Mouse (Mus musculus) intestine, embryonic 14.5 days (tissue): ENCODE measurements around the gene Cops3. TPM values are rescaled to one million over a fixed set of nuclear protein-coding genes. Genes with fewer than 3 reads are reported as not detected.
"Not testable (repeated sequence)": the region's sequence is repeated elsewhere in the genome, so short reads cannot be mapped to it uniquely, and the experiment has no call there.

Experiments
- ATAC-seq: fragments of 200-750 bp; cut with Nextera tagmentation; replicated peaks from 2 replicates; pipeline ENCODE4 v1.8.0; 2017; ENCODE audit warnings: low read depth, moderate number of reproducible peaks, moderate TSS enrichment, moderate library complexity; ENCODE audit not compliant: low FRiP score, low TSS enrichment
- DNase-seq: peaks from one replicate; pipeline ENCODE4 v3.0.0-alpha.2; 2018; ENCODE audit warnings: low spot score
- H3K27ac ChIP-seq: fragments of 300-500 bp; sonication (generic); 2 replicates; pipeline ENCODE4 v1.5.1; 2014; ENCODE audit warnings: low read depth, mild to moderate bottlenecking, control low read depth
- H3K27me3 ChIP-seq: fragments of 300-500 bp; sonication (generic); replicated peaks from 2 replicates; pipeline ENCODE4 v1.6.1; 2014; ENCODE audit warnings: low read length, control low read depth; ENCODE audit not compliant: control insufficient read depth, insufficient read depth
- H3K36me3 ChIP-seq: fragments of 300-500 bp; sonication (generic); 2 replicates; pipeline ENCODE4 v1.6.1; 2014; ENCODE audit warnings: low read length, control low read depth; ENCODE audit not compliant: control insufficient read depth, insufficient read depth
- H3K4me1 ChIP-seq: fragments of 300-500 bp; sonication (generic); replicated peaks from 2 replicates; pipeline ENCODE4 v1.6.1; 2014; ENCODE audit warnings: low read length, control low read depth, mixed read lengths; ENCODE audit not compliant: control insufficient read depth, insufficient read depth
- H3K4me2 ChIP-seq: fragments of 300-500 bp; sonication (generic); 2 replicates; pipeline ENCODE4 v1.6.1; 2014; ENCODE audit warnings: low read length
- H3K4me3 ChIP-seq: fragments of 300-500 bp; sonication (generic); 2 replicates; pipeline ENCODE4 v1.5.1; 2014; ENCODE audit warnings: low read depth, low read length, control low read depth, mixed read lengths
- H3K9ac ChIP-seq: fragments of 300-500 bp; sonication (generic); 2 replicates; pipeline ENCODE4 v1.6.1; 2014; ENCODE audit warnings: mild to moderate bottlenecking, low read length
- H3K9me3 ChIP-seq: fragments of 300-500 bp; sonication (generic); 2 replicates; pipeline ENCODE4 v1.6.1; 2016; ENCODE audit warnings: low read length, control low read depth; ENCODE audit not compliant: control insufficient read depth
- WGBS: fragments of 180-500 bp; shearing (Covaris S2); extraction: QIAGEN DNeasy Blood & Tissue Kit; methylation state at CpG from one replicate; pipeline ENCODE4 v1.1.7; 2014; 5-methylcytosine and 5-hydroxymethylcytosine counted together
- polyA plus RNA-seq: library from polyadenylated mRNA; unstranded; fragments of >200 nt; fragmentation: Nextera tagmentation; extraction: Ambion mirVana; gene quantifications from 2 replicates; pipeline ENCODE4 v1.2.1, GENCODE M21; 2014

Cops3 gene
- polyA plus RNA-seq, 1 experiment from 2014 or later, result 206 TPM

- ATAC-seq (no peak), DNase-seq (no peak)
- Histone ChIP-seq H3K9ac (no peak overlapping the region), H3K4me2 (no peak overlapping the region), H3K27me3 (no peaks in the 10 kb centered on the region), H3K4me3 (no peak overlapping the region), H3K4me1 (0 out of 2 replicates have a peak, but pooled peaks cover 5% of the 10 kb centered on the region), H3K9me3 (no peaks in the 10 kb centered on the region), H3K27ac (no peak overlapping the region), H3K36me3 (0 out of 2 replicates have a peak, but pooled peaks cover 9% of the 10 kb centered on the region)
- WGBS, result 52% methylated on average over 3 of the region's 3 CpGs
Measured at GRCm38 (mm10) chr11:59852865-59853264, 13.2 kb upstream of the Cops3 start.

DNA sequence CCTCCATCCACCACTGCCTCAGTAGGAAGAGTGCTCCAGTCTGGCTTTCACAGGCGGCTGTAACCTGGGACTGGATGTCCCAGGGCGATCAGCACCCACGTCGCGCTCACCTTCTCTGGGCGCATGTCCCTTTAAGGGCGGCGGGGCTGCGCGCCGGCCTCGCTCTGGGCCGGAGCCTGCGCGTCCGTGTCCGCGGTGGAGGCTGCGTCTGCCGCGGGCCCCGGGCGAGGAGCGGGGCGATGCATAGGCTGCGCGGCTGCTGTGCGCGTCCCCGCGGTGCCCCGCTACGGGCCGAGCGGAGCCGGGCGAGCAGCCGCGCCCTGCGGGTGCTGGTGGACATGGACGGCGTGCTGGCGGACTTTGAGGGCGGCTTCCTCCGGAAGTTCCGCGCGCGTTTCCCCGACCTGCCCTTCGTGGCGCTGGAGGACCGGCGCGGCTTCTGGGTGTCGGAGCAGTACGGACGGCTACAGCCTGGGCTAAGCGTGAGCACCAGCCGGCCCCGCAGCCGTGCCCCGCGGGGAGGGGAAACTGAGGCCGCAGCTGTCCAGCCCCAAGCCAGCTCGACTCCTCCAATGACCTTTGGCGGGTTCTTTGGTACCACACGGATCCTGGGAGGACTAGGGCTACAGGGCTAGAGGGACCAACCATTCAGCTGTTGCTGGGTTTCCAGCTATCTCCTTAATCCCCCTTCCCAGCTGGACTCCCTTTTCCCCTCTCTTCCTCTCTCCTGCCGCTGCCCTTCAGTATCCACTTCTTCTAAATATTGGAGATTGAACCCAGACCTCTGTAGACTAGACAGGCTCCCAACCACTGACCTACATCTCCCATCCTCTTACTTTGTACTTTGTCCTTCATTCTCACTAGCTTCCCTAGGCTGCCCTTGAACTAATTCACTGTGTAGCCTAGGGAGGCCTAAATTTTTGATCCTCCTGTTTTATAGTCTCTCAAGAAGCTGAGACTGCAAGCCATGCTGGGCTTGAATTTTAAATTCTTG is 8.6 kb upstream of the Cops3 start:
- peak overlapping the region; percentile 46 for H3K4me2 ChIP-seq
- DNase-seq, result peak; percentile 87
- H3K36me3 ChIP-seq, result peaks cover 4% of the 10 kb centered on the region
- H3K27ac ChIP-seq, result peak overlapping the region; percentile 88
- WGBS, result under 1% methylated on average over 67 of the region's 69 CpGs
- H3K9ac ChIP-seq, result peak overlapping the region; percentile 74
- peak; percentile 91 for ATAC-seq
- 0 out of 2 replicates have a peak, but pooled peaks cover 5% of the 10 kb centered on the region for H3K4me1 ChIP-seq
- no peaks in the 10 kb centered on the region for H3K9me3 ChIP-seq
- no peaks in the 10 kb centered on the region for H3K27me3 ChIP-seq
- peak overlapping the region; percentile 75 for H3K4me3 ChIP-seq

- DNase-seq (no peak), ATAC-seq (no peak)
- Histone ChIP-seq H3K9me3 (no peaks in the 10 kb centered on the region), H3K27me3 (no peaks in the 10 kb centered on the region), H3K27ac (no peak overlapping the region), H3K4me2 (peak overlapping the region; percentile 46), H3K4me1 (0 out of 2 replicates have a peak, but pooled peaks cover 5% of the 10 kb centered on the region), H3K36me3 (peaks cover 4% of the 10 kb centered on the region), H3K4me3 (peak overlapping the region; percentile 75; the same call in 1 of the 2 replicates), H3K9ac (no peak overlapping the region)
- 12% methylated on average over 2 of the region's 2 CpGs for whole genome bisulfite sequencing
Measured at GRCm38 (mm10) chr11:59847131-59847530, 7.5 kb upstream of the Cops3 start.

GRCm38 (mm10) chr11:59846311-59846710 is 6.7 kb upstream of the Cops3 start:
- ATAC-seq (no peak), DNase-seq (no peak)
- H3K27ac ChIP-seq, result no peak overlapping the region
- no peak overlapping the region for H3K9ac ChIP-seq
- 96% methylated on average over 11 of the region's 11 CpGs for WGBS
- H3K36me3 ChIP-seq, result peaks cover 4% of the 10 kb centered on the region
- no peaks in the 10 kb centered on the region for H3K27me3 ChIP-seq
- H3K4me3 ChIP-seq, result no peak overlapping the region
- no peaks in the 10 kb centered on the region for H3K9me3 ChIP-seq
- H3K4me1 ChIP-seq, result 0 out of 2 replicates have a peak, but pooled peaks cover 5% of the 10 kb centered on the region
- H3K4me2 ChIP-seq, result no peak overlapping the region

DNA sequence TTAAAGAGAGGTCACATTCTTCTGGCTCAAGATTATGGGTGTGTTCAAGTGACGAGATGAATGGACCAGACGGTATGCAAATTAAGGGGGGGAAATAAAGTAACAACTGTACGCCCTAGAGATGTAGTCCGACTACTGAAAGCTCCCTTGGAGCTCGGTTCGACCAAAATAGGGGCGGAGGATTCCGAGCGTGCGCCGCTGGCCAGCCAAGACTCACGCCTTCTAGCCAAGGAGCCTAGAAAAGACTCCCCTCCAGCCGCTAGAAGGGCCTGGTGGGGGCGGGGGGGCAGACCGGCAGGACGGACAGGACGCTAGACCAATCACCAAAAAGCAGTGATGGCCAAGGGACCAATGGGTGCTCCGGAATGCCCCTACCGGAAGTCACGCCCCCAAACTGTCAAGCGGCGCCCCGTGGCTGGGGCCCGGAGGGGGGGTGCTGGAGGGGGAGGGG is 605 bp downstream of the Cops3 start, which contains the start of gene Nt5m:
Gene Nt5m, plus strand, starts transcription at position 440 of the 451 bp plus-strand sequence.
- peak within 1 kb of the TSS; percentile 73 for H3K4me2 ChIP-seq
- peak within 1 kb of the TSS; percentile 98 for H3K9ac ChIP-seq
- H3K27ac ChIP-seq, result peak within 1 kb of the TSS; percentile 98
- ATAC-seq (peak; percentile 97), DNase-seq (peak; percentile 98)
- no peaks in the 10 kb centered on the region for H3K9me3 ChIP-seq
- H3K4me3 ChIP-seq, result peak within 1 kb of the TSS; percentile 97
- peaks cover 15% of the 10 kb centered on the region for H3K4me1 ChIP-seq
- H3K27me3 ChIP-seq, result no peaks in the 10 kb centered on the region
- peaks cover 32% of the 10 kb centered on the region for H3K36me3 ChIP-seq
- 0% methylated on average over 24 of the region's 24 CpGs for WGBS

DNA sequence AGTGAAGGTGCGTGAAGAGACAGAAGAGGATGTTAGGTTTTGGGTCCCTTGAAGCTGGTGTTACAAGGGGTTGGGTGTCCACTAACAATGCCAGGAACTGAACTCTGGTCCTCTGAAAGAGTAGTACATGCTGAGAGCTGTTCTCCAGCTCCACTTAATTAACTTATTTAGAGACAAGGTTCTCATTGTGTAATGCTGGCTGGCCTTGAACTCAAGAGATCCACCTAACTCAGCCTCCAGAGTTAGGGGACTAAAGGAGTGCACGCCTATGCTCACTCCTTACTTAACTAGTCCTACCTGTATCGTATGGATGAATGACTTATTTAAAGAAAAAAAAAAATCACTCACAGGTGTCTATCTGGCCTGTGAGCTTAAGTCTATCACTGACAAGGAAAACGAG is 1.2 kb downstream of the Cops3 start:
- no peak overlapping the region for H3K27ac ChIP-seq
- 64% methylated on average over 4 of the region's 4 CpGs for WGBS

DNA sequence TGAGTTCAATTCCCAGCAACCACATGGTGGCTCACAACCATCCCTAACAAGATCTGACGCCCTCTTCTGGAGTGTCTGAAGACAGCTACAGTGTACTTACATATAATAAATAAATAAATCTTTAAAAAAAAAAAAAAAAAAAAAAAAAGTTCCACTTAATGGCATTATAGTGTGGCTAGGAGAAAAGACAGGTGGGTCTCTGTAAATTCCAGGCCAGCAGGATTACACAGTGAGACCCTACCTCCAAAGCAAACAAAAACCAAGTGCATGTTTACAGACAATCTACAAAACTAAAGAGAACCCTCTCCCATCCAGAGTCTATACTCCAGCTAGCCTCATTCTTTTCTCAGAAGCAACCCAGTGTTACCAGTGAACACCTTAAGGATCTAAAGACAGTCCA is 1.8 kb downstream of the Cops3 start:
- not testable (repeated sequence) for H3K27ac ChIP-seq, H3K4me3 ChIP-seq, H3K9me3 ChIP-seq, H3K27me3 ChIP-seq, ATAC-seq, DNase-seq, H3K9ac ChIP-seq
- Histone ChIP-seq H3K36me3 (peaks cover 44% of the 10 kb centered on the region), H3K4me1 (peaks cover 15% of the 10 kb centered on the region), H3K4me2 (peak overlapping the region; percentile 73; the same call in 1 of the 2 replicates)
- WGBS, result no CpG with 5 or more reads among the region's 1 CpGs

More for the DNA sequence above, 1.2 kb downstream of the Cops3 start:
- H3K4me2 ChIP-seq, result peak overlapping the region; percentile 73
- no peaks in the 10 kb centered on the region for H3K27me3 ChIP-seq
- H3K4me3 ChIP-seq, result peak overlapping the region; percentile 97
- no peak for DNase-seq
- H3K4me1 ChIP-seq, result peaks cover 15% of the 10 kb centered on the region
- H3K9me3 ChIP-seq, result no peaks in the 10 kb centered on the region
- peaks cover 38% of the 10 kb centered on the region for H3K36me3 ChIP-seq
- H3K9ac ChIP-seq, result peak overlapping the region; percentile 98
- ATAC-seq, result no peak

DNA sequence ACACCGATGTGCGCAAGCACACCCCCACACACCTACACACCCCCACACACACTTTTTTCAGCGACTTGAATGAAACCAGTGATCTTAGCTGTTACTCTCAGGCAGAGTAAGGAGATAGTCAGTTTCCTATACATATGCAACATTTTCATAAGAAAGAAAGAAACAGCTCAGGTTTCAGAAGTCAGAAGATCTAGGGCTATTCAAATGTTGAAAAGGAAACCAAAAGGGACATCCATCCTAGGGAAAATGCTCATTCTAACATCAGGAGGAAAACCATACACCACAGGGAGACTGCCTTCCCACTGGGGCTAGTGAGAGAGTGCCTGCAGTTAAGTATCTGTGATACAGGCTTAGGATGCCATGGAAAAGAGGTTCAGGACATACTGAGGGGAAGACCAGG is 18.0 kb downstream of the Cops3 start:
- WGBS, result 87% methylated on average over 3 of the region's 3 CpGs
- H3K9ac ChIP-seq, result no peak overlapping the region
- no peaks in the 10 kb centered on the region for H3K4me1 ChIP-seq
- no peak for ATAC-seq
- no peak overlapping the region for H3K27ac ChIP-seq
- no peaks in the 10 kb centered on the region for H3K27me3 ChIP-seq
- H3K9me3 ChIP-seq, result no peaks in the 10 kb centered on the region
- H3K4me2 ChIP-seq, result no peak overlapping the region
- H3K36me3 ChIP-seq, result peaks cover 99% of the 10 kb centered on the region
- H3K4me3 ChIP-seq, result no peak overlapping the region
- DNase-seq, result no peak
